Mouse (Mus musculus) cerebellum, postnatal 36 days (tissue): ENCODE measurements around the gene Pusl1.
A peak's percentile ranks its signal among the peaks of the same experiment; 100 is the strongest.

ENCODE experiments used
- DNase-seq, 2 experiments: peaks; one replicate each; pipeline ENCODE4 v3.0.0; 2021 to 2022; ENCODE audit warnings: mixed read lengths in 2 of 2

Pusl1 gene

GRCm38 (mm10) chr4:155841003-155841454 is 50.6 kb downstream of the Pusl1 start:
- peak in 1 of 2 experiments; percentile 9 for DNase-seq

- no peak for DNase-seq
Observed at GRCm38 (mm10) chr4:155840076-155841002, 51.2 kb downstream of the Pusl1 start.

- DNase-seq: no peak
Observed at GRCm38 (mm10) chr4:155839483-155839910, 52.1 kb downstream of the Pusl1 start, which contains the start of gene Mxra8. Gene Mxra8, plus strand, starts transcription at chr4:155839680.

- no peak for DNase-seq
Observed at GRCm38 (mm10) chr4:155838187-155839153, 53.1 kb downstream of the Pusl1 start.
